Mouse (Mus musculus) layer of hippocampus, adult 9-11 months (tissue): Measurements from ENCODE around the gene 1700025G04Rik.

Experiments used
- DNase-seq: peaks from one replicate; pipeline ENCODE4 v3.0.0; 2022

Gene 1700025G04Rik

GRCm38 (mm10) chr1:151988713-151989112 is 101.2 kb downstream of the 1700025G04Rik start:
- no peak for DNase-seq

- no peak for DNase-seq
Observed at GRCm38 (mm10) chr1:151988066-151988465, 101.9 kb downstream of the 1700025G04Rik start.

- peak; percentile 31 for DNase-seq
Observed at GRCm38 (mm10) chr1:151986024-151986778, 103.7 kb downstream of the 1700025G04Rik start.

- no peak for DNase-seq
Observed at GRCm38 (mm10) chr1:151985056-151985455, 104.9 kb downstream of the 1700025G04Rik start.

- no peak for DNase-seq
Observed at GRCm38 (mm10) chr1:151983991-151984390, 105.9 kb downstream of the 1700025G04Rik start.

GRCm38 (mm10) chr1:151980498-151980897 is 109.4 kb downstream of the 1700025G04Rik start:
- DNase-seq = no peak

- no peak for DNase-seq
Observed at GRCm38 (mm10) chr1:151979803-151980456, 110.0 kb downstream of the 1700025G04Rik start.

- no peak for DNase-seq
Observed at GRCm38 (mm10) chr1:151978751-151979150, 111.2 kb downstream of the 1700025G04Rik start.

- no peak for DNase-seq
Observed at GRCm38 (mm10) chr1:151977596-151977995, 112.3 kb downstream of the 1700025G04Rik start.

GRCm38 (mm10) chr1:151976850-151977249 is 113.1 kb downstream of the 1700025G04Rik start:
- no peak for DNase-seq

GRCm38 (mm10) chr1:151975418-151976379 is 114.2 kb downstream of the 1700025G04Rik start:
- DNase-seq = no peak

- no peak for DNase-seq
Observed at GRCm38 (mm10) chr1:151974887-151975286, 115.0 kb downstream of the 1700025G04Rik start.

- DNase-seq = no peak
Observed at GRCm38 (mm10) chr1:151974424-151974823, 115.5 kb downstream of the 1700025G04Rik start.

- no peak for DNase-seq
Observed at GRCm38 (mm10) chr1:151973110-151973700, 116.7 kb downstream of the 1700025G04Rik start.

- no peak for DNase-seq
Observed at GRCm38 (mm10) chr1:151971581-151971980, 118.3 kb downstream of the 1700025G04Rik start.

- no peak for DNase-seq
Observed at GRCm38 (mm10) chr1:151968126-151968525, 121.8 kb downstream of the 1700025G04Rik start.

GRCm38 (mm10) chr1:151964811-151965210 is 125.1 kb downstream of the 1700025G04Rik start:
- DNase-seq = no peak

- no peak for DNase-seq
Observed at GRCm38 (mm10) chr1:151963248-151963647, 126.7 kb downstream of the 1700025G04Rik start.

- no peak for DNase-seq
Observed at GRCm38 (mm10) chr1:151962078-151962477, 127.8 kb downstream of the 1700025G04Rik start.

- DNase-seq = no peak
Observed at GRCm38 (mm10) chr1:151961204-151961603, 128.7 kb downstream of the 1700025G04Rik start.

GRCm38 (mm10) chr1:151959010-151959409 is 130.9 kb downstream of the 1700025G04Rik start:
- DNase-seq = no peak

- no peak for DNase-seq
Observed at GRCm38 (mm10) chr1:151958442-151958841, 131.5 kb downstream of the 1700025G04Rik start.

GRCm38 (mm10) chr1:151957669-151958068 is 132.3 kb downstream of the 1700025G04Rik start:
- no peak for DNase-seq
